Mouse (Mus musculus) MEL (cell line): Measurements from ENCODE around the gene Tbccd1.
A peak's percentile ranks its signal among the peaks of the same experiment; 100 is the strongest.

Source experiments
- CTCF ChIP-seq, 3 experiments: IDR thresholded peaks in 2 of 3; conservative IDR thresholded peaks in 1 of 3; 2 replicates each; pipeline ENCODE4 v1.5.1; 2011 to 2012; ENCODE audit warnings: low read length in 3 of 3, low read depth in 2 of 3, mild to moderate bottlenecking in 2 of 3, improper control_type of control experiment in 1 of 3, inconsistent platforms in 1 of 3, mixed read lengths in 1 of 3, moderate library complexity in 1 of 3; ENCODE audit not compliant: control insufficient read depth in 1 of 3, insufficient read depth in 1 of 3, poor library complexity in 1 of 3, severe bottlenecking in 1 of 3
- E2F4 ChIP-seq: IDR thresholded peaks from 2 replicates; pipeline ENCODE4 v1.6.1; 2011; ENCODE audit warnings: low read depth, low read length, improper control_type of control experiment, borderline replicate concordance
- GATA1 ChIP-seq: IDR thresholded peaks from 2 replicates; pipeline ENCODE4 v1.6.1; 2011; ENCODE audit warnings: low read depth, low read length, improper control_type of control experiment
- MXI1 ChIP-seq: IDR thresholded peaks from 2 replicates; pipeline ENCODE4 v1.6.1; 2011; ENCODE audit warnings: mild to moderate bottlenecking, low read depth, low read length, improper control_type of control experiment
- POLR2A ChIP-seq, 2 experiments: IDR thresholded peaks; 2 replicates each; pipeline ENCODE4 v1.6.1; 2011 to 2012; ENCODE audit warnings: low read length in 2 of 2, mild to moderate bottlenecking in 2 of 2, control low read depth in 1 of 2, improper control_type of control experiment in 1 of 2, low read depth in 1 of 2, moderate library complexity in 1 of 2; ENCODE audit not compliant: control insufficient read depth in 1 of 2, insufficient read depth in 1 of 2, poor library complexity in 1 of 2
- RAD21 ChIP-seq: IDR thresholded peaks from 2 replicates; pipeline ENCODE4 v1.6.1; 2011; ENCODE audit warnings: mild to moderate bottlenecking, low read depth, low read length, improper control_type of control experiment
- RCOR1 ChIP-seq: IDR thresholded peaks from 2 replicates; pipeline ENCODE4 v1.6.1; 2012; ENCODE audit warnings: low read depth, mild to moderate bottlenecking, inconsistent platforms, low read length, improper control_type of control experiment
- TAL1 ChIP-seq: IDR thresholded peaks from 2 replicates; pipeline ENCODE4 v1.6.1; 2012; ENCODE audit warnings: mild to moderate bottlenecking, inconsistent platforms, low read length, moderate library complexity, mixed read lengths
- USF1 ChIP-seq: IDR thresholded peaks from 2 replicates; pipeline ENCODE4 v1.6.1; 2014; ENCODE audit warnings: low read depth, mild to moderate bottlenecking, inconsistent platforms, low read length, improper control_type of control experiment, moderate library complexity

DNA sequence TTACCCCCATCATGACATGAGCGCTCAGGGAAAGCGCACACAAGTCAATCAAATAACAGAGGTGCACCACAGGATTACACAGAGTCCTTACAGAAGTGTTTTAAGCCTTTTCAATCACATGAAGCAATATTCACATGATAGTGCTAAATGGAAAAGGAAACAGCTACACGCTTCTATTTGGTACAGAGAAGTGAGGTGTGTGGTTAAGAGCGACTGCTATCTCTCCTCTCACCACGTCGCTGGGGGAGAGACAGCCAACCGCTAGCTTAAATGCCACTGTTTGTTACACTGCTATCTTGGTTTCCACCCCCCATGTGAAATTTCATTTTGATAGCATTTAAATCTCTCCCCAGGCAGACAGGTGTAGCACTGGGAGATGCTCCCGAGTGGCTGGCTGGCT is 32.2 kb upstream of the Tbccd1 start:
- peak; percentile 33; the same call in 1 of the 2 replicates for TF ChIP-seq MXI1
- TF ChIP-seq POLR2A (IDR thresholded peaks at IDR 0.05; ENCODE audit: control insufficient read depth in 1 of 2, insufficient read depth in 1 of 2, low read depth in 1 of 2, low read length in 2 of 2, poor library complexity in 1 of 2): no peak
- TF ChIP-seq CTCF (IDR thresholded peaks at IDR 0.05 in 2 of 3, conservative IDR thresholded peaks at IDR 0.05 in 1 of 3; ENCODE audit: control insufficient read depth in 1 of 3, insufficient read depth in 1 of 3, low read depth in 2 of 3, low read length in 3 of 3, poor library complexity in 1 of 3, severe bottlenecking in 1 of 3): no peak
- peak; percentile 12; the same call in 1 of the 2 replicates for TF ChIP-seq RCOR1
- no peak for TF ChIP-seq TAL1
- TF ChIP-seq RAD21: no peak
- TF ChIP-seq E2F4: no peak
- TF ChIP-seq GATA1: peak; percentile 47; the same call in 1 of the 2 replicates
- peak; percentile 66; the same call in 1 of the 2 replicates for TF ChIP-seq USF1
